Mouse (Mus musculus): ENCODE measurements around the gene Zfp984. TPM values are rescaled to one million over a fixed set of nuclear protein-coding genes. Genes with fewer than 3 reads are reported as not detected.
A peak's percentile ranks its signal among the peaks of the same experiment; 100 is the strongest.
"Not testable (repeated sequence)": the region's sequence is repeated elsewhere in the genome, so short reads cannot be mapped to it uniquely, and the experiment has no call there.

Gene Zfp984
- 8.7 and 9.8 TPM in 2 replicates for polyA plus RNA-seq (2012; rRNA removed)

DNA sequence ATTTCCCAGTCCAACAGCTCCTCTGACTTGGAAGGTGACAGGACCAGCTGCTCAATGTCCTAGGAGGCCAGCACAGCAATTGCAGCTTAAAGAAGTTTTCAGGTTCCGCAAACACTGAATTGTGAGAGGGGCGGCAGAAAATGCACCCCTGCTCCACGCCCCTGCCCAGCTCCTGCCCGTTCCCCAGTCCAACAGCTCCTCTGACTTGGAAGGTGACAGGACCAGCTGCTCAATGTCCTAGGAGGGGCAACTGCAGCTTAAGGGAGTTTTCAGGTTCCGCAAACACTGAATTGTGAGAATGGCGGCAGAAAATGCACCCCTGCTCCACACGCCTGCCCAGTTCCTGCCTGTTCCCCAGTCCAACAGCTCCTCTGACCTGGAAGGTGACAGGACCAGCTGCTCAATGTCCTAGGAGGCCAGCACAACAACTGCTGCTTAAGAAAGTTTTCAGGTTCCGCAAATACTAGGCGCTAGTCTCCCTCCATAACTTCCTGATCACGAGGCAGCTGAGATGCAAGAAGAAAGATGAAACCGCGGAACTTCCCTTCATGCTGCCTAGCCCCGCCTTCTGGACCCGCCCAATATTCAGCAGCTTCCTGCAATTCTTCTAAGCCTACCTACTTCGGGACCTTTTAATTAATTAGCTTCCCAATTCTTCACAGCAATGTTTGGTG lies at the start of gene Zfp984:
TSS of gene Zfp984 (minus strand) at position 497 of the 674 bp plus-strand sequence.
- DNase-seq (ENCODE audit: low spot score) = not testable (repeated sequence)

DNA sequence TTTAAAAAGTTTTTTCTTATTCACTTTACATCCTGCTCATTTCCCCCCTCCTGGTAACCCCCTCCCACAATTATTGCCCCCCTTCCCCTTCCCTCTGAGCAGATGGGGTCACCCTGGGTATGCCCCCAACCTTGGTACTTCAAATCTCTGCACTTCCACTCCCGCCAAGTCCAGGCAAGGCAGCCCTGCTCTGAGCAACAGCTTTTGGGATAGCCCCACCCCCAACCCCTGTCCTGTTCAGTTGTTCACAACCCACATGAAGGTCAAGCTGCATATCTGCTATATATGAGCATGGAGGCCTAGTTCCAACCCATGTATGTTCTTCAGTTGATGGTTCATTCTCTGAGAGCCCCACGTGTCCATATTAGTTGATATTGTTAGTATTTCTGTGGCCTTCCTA lies 41.2 kb upstream of the Zfp984 start:
- DNase-seq (ENCODE audit: low spot score) = no peak

DNA sequence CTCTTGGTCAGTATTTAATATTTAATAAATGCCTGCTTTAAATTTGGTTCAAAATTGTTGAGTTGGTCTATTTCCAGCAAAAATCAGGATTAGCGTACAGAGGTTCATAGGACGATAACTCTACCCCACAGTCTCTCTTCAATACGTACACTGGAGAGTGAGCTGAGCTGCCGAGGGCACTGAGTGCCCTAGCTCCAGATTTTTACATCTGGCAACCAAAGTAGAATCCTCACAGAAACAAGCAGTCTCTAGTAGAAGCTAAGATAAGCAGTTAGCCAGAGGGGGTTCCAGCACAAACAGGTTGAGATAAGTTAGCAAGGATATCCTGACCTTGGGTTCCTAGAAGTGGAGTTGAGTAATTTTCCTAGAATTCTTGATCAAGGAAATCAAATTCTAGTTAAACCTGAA lies 39.0 kb upstream of the Zfp984 start:
- DNase-seq (ENCODE audit: low spot score) = no peak

DNA sequence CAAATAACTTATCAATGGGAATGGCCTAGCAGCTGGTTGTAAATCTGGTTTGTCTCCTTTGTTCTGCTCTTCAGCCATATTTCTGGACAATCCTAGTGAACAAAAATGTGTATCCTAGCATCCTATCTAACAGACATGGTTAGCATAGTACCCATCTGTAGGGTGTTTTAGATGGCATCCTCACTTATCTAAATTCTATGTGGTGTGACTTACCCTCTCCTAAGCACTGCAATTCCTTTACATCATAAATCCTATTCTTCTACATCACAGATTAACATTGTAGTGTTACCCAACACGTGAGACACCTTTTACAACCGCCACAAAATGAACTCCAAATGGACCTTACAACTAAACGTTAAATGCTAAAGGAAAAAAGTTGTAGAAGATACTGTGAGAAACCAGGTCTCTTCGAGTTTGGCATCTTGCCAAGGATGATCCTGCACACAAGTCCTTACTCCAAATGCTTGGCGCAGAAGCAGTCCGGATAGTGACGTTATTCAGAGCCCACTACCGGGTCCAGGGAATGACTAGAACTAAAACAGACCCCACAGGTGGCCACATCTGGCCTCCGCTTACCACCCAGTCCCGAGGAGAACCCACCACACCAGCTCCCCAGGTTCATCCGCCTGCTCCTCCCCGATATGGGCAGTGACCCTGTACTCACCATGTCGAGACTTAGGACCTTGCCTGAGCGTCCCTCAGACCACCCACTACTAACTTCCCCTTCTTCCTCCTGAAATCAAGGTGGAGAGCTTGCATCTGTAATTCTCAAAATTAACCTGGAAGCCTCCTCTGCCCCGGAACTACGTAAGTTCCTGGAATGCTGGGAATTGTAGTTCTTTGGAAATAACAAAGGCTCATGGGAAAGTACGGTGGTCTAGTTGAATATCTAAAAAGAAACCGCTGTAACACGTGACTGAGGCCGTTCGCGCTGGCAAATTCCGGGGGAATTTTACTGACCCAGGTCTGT lies 38.3 kb upstream of the Zfp984 start, which contains the start of gene Zfp933:
TSS of gene Zfp933 (minus strand) at position 753 of the 970 bp plus-strand sequence.
- DNase-seq (ENCODE audit: low spot score) = no peak

DNA sequence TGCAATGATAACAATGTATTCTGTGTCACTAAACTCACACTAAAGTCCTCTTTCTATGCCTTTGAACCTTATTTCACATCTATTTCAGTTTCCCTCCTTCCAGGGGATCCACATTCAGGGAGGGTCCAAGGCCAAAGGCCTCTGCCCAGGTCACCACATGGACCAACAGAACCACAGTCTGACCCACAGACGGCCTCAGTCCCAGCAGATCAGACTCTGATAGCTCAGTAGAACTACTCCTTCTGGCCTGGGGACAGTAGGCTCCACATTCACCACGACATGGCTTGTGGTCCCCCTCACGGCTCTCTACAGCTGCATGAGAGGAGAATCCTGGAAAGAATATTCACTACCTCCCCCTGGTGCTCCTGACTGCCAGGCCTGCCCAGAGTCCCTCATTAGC lies 33.3 kb upstream of the Zfp984 start:
- DNase-seq (ENCODE audit: low spot score) = no peak

DNA sequence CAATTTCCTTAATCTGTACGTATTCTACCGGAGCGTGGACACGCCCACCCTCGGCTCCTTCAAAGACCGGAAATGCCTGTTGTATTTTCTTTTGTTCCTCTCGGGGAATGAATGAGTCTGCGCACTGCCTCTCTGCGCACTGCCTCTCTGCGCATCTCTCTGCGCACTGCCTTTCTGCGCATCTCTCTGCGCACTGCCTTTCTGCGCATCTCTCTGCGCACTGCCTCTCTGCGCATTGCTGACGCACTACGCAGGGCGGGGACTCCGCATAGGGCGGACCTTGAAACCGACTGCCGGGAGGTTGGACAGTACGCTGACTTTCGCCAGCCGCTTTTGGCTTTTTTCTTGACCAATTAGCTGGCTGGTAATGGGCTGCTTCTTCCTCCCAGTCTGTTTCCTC lies 29.7 kb upstream of the Zfp984 start:
- DNase-seq (ENCODE audit: low spot score) = peak; percentile 37

DNA sequence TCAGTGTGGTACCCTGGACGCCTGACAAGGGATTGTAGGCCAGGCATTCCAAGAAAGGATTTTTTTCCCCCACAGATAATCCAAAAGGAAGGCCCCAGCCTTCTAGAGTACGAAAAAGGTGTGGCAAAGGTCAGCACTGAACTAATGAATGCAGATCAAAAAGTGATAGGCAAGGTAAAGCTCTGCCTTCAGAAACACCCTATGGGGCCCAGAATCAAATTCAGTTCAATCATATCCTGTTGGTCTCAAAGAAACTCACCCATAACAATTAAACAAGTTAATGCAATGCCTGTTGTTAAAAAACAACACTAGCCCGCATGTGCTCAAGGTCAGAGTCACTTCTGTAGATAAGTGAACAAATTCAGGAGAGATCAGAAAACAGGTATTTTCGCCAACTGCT lies 14.8 kb upstream of the Zfp984 start:
- no peak for DNase-seq (ENCODE audit: low spot score)

DNA sequence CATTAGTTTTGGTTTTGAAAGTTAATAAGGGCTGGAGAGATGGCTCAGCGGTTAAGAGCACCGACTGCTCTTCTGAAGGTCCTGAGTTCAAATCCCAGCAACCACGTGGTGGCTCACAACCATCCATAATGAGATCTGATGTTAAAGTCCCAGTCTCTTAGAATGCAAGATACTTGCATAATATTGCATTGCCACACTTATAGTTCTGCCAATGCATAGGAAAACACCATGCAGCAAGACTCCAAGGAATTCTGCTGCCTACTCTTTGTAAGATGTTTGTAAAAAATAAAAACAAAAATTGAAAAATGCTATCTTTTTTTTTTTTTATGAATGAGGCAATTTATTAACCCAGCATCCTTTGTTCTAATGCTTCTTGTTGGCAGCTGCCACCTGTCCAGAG lies 11.8 kb upstream of the Zfp984 start:
- not testable (repeated sequence) for DNase-seq (ENCODE audit: low spot score)

DNA sequence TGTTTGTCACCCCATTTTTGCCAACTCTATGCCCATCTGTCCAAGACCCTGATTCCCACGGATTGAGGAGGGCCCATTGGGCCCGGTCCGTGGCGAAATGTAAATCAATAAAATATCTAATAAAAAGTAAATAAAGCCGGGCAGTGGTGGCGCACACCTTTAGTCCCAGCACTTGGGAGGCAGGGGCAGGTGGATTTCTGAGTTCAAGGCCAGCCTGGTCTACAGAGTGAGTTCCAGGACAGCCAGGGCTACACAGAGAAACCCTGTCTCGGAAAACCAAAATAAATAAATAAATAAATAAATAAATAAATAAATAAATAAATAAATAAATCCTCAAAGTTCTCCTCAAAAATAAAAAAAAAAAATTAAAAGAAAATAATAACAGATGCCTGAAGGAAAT lies 10.1 kb upstream of the Zfp984 start:
- not testable (repeated sequence) for DNase-seq (ENCODE audit: low spot score)

DNA sequence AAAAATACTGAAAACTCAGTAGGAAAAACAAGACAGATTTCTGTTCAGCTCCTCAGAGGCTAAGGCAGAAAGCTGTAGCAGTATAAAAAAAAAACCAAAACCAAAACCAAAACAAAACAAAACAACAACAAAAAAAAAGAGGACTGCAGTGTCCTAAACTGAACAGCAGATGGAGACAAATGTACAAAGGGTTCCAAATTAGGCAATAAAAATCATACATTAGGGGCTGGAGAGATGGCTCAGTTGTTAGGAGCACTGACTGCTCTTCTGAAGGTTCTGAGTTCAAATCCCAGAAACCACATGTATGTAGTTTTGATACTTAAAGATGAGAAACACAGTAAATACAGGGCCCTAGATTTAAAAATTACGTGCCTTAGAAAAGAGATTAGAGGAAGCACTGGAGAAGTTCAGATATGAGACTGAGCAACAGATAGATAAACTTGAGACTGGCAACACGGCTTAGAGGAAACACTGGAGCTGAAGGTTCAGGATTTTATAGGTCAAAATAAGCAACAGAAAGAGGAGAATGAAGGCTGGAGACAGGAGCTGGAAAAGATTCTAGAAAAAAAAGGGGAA lies 5.1 kb upstream of the Zfp984 start:
- DNase-seq (ENCODE audit: low spot score) = no peak

DNA sequence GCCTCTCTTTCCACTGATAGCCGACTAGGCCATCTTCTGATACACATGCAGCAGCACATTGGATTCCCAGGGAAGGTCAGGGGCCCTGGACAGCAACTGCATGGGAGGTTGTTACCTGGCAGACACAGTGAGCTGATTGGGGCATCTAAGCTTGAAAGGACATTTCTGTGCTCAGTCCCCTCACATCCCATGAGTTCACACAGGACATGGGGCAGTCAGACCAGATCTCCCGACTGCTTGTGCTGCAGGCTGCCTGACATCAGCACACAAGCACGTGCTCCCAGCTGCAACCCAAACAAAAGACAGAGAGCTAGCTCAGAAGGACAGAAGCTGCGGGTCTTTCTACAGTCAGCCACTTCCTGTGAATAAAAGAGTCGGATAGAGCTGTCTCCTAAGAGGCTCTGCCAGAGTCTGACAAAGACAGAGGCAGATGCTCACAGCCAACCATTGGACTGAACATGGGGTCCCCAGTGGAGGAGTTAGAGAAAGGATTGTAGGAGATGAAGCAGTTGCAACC lies 3.7 kb upstream of the Zfp984 start:
- no peak for DNase-seq (ENCODE audit: low spot score)

DNA sequence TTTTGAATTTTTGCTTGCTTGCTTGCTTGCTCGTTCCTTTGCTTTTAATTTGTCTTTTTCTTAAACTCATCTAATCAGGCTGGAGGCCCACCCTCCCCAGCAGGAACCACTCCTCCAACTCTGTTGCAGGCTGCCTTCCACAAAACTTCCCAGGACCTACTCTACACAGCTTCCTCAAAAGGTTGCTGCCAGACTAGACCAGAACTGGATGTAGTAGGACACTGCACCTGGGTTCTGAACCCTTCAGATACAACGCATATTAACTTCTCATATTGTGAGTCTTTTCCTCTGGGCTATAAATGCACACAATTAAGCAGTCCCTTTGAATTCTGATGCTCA lies 347 bp upstream of the Zfp984 start:
- DNase-seq (ENCODE audit: low spot score) = not testable (repeated sequence)

DNA sequence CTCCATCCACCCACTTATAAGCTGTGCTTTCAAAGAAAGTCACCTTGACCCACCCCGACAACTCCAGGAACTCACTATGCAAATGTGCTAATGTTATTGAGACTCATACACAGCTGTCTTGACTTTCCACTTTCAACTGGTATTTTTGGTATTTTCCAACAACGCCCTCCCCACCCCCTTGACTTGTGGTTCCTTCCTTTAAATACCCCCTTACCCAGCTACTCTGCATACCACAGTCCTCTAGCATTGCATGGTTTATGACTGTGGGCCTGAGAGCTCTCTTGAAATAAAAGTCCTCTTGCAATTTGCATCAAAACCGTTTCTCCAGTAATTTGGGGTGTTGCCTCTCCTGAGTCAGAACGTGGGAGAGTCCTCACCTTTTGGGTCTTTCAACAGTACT lies 1.1 kb downstream of the Zfp984 start:
- DNase-seq (ENCODE audit: low spot score) = not testable (repeated sequence)

DNA sequence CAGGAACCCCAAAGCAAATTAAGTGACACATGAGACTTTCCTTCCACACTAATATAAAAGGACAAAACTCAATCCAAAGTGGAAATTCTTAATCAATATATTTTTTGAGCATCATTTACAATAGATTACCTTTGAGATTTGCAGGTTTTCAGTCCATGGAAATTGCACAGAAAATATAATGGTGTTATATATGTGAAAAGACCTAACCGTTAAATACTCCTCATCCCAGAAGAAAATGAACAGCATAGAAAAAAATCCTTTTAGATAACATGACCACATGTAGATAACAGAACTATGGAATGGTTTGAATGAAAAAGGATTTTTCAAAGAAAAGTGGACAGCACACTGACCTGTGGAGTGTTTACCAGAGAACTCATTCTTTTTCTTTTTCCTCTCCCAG lies 14.3 kb downstream of the Zfp984 start:
- DNase-seq (ENCODE audit: low spot score) = not testable (repeated sequence)

DNA sequence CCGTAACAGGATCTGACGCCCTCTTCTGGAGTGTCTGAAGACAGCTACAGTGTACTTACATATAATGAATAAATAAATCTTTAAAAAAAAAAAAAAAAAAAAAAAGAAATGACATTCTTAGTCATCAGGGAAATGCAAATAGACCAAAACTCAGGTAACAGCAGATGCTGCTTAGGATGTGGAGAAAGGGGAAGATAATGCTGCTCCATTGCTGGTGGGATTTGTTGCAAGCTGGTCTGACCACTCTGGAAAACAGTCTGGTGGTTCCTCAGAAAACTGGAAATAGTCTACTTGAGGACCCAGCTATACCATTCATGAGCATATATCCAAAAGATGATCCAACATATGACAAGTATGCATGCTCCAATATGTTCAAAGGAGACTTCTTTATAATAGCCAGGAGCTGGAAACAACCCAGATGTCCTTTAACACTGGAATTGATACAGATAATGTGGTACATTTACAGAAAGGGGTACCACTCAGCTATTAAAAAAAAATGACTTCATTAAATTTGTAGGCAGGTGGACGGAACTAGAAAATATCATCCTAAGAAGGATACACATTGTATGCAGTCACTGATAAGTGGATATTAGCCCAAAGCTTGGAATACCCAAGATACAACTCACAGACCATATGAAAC lies 15.4 kb downstream of the Zfp984 start:
- DNase-seq (ENCODE audit: low spot score) = not testable (repeated sequence)

DNA sequence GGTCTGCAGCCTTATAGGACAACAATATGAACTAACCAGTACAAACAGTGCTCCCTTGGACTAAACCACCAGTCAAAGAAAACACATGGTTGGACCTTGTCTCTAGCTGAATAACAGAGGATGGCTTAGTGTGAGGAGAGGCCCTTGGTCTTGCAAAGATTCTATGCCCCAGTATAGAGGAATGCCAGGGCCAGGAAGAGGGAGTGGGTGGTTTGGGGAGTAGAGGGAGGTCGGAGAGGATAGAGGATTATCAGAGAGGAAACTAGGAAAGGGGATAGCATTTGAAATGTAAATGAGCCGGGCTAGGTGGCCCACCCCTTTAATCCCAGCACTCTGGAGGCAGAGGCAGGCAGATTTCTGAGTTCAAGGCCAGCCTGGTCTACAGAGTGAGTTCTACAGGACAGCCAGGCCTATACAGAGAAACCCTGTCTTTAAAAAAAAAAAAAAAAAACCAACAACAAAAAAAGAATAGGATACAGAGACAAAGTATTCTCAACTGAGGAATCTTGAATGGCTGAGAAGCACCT lies 16.1 kb downstream of the Zfp984 start:
- DNase-seq (ENCODE audit: low spot score) = not testable (repeated sequence)

DNA sequence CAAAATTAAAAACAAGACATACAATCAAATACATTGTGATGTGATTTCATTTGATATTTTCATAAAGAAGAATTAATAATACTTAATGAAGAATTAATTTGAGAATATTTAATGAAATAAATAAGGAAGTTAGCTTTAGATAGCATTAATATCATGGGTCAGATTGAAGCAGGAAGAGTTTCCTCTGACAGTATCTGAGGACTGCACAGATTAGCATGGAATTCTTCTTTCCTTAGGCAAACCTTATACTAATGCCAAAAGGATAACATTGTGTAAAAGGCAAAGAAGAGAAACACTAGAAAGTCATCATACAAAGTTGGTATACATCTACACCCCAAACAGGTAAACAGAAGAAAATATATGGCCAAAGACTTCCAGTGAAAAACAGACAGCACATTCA lies 17.9 kb downstream of the Zfp984 start:
- not testable (repeated sequence) for DNase-seq (ENCODE audit: low spot score)

DNA sequence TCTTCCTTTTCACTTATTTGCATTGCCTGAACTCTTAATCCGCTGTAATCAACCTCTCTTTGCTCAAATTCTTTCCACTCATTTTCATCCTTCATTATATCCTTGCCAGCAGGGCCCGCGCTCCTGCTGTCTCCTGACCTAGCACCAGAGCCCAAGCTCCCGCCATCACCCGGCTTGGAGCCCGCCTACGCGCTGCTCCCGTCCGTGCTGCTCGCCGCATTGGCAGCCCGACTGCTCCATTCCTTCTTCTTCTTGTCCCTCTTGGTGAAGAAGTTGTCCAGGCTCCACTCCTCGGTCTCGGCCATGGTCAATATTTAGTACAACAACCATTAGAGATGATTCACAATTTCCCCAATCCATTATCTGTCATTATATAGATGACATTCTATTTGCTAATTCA lies 63.3 kb downstream of the Zfp984 start:
- not testable (repeated sequence) for DNase-seq (ENCODE audit: low spot score)

DNA sequence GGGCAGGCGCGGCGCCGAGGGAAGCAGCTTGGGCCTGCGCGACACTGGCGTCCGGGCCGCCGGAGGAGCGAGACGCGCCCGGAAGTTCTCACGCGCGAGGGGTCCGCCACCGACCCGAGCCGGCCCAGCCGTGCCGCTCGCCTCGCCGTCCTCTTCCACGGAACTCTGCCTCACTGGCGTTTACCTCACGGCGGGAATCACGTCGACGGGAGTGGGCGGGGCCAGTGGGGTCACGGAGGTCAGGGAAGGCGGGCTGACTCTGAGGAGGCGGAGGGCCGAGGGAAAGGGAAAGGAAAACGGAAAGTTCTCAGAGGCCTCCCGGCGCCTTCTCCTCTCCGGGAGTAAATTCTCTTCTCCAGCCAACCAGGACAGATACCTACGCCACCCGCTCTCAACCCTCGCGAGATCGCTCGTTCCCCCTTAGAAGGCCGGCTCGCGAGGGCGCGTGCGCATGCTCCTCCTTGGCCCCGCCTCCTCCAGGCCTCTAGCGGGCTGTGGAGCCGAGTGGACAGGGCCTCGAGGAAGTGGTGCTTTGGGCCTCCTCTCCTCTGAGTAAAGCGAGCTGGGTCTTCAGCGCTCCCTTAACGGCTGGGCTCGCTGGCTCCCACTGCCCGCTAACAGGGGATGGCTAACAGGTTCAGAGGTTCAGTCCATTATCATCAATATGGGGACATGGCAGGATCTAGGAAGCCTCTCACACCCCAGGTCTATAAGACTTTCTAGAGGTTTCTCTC lies 70.8 kb downstream of the Zfp984 start:
- not testable (repeated sequence) for DNase-seq (ENCODE audit: low spot score)
